Mouse (Mus musculus): ENCODE results near the gene Hs6st3.
A peak's percentile ranks its signal among the peaks of the same experiment; 100 is the strongest.

Hs6st3 gene

GRCm38 (mm10) chr14:119137906-119138785, at the start of gene Hs6st3:
Gene Hs6st3, plus strand, starts transcription at chr14:119138341.
- peak; percentile 29; the same call in 1 of the 2 replicates for ATAC-seq (ENCODE audit: low TSS enrichment)

GRCm38 (mm10) chr14:119098851-119099569, 39.1 kb upstream of the Hs6st3 start, which contains the start of gene Uggt2:
Gene Uggt2, minus strand, starts transcription at chr14:119099430.
- peak; percentile 95 for ATAC-seq (ENCODE audit: low TSS enrichment)

- ATAC-seq (ENCODE audit: low TSS enrichment) = peak; percentile 69
Measured at GRCm38 (mm10) chr14:119099570-119099891, 38.6 kb upstream of the Hs6st3 start.

GRCm38 (mm10) chr14:119107591-119107990, 30.6 kb upstream of the Hs6st3 start:
- no peak for ATAC-seq (ENCODE audit: low TSS enrichment)

GRCm38 (mm10) chr14:119108776-119109301, 29.3 kb upstream of the Hs6st3 start:
- ATAC-seq (ENCODE audit: low TSS enrichment) = no peak

- no peak for ATAC-seq (ENCODE audit: low TSS enrichment)
Measured at GRCm38 (mm10) chr14:119109776-119110218, 28.3 kb upstream of the Hs6st3 start.

GRCm38 (mm10) chr14:119112558-119112957, 25.6 kb upstream of the Hs6st3 start:
- peak; percentile 91 for ATAC-seq (ENCODE audit: low TSS enrichment)

GRCm38 (mm10) chr14:119123582-119123981, 14.6 kb upstream of the Hs6st3 start:
- peak; percentile 75 for ATAC-seq (ENCODE audit: low TSS enrichment)

GRCm38 (mm10) chr14:119124061-119124460, 14.1 kb upstream of the Hs6st3 start:
- peak; percentile 77 for ATAC-seq (ENCODE audit: low TSS enrichment)

- ATAC-seq (ENCODE audit: low TSS enrichment) = no peak
Measured at GRCm38 (mm10) chr14:119125840-119126239, 12.3 kb upstream of the Hs6st3 start.

GRCm38 (mm10) chr14:119127330-119127729, 10.8 kb upstream of the Hs6st3 start:
- no peak for ATAC-seq (ENCODE audit: low TSS enrichment)

- ATAC-seq (ENCODE audit: low TSS enrichment) = peak; percentile 94
Measured at GRCm38 (mm10) chr14:119137512-119137905, 632 bp upstream of the Hs6st3 start.

- no peak for ATAC-seq (ENCODE audit: low TSS enrichment)
Measured at GRCm38 (mm10) chr14:119138786-119139100, 602 bp downstream of the Hs6st3 start.

- no peak for ATAC-seq (ENCODE audit: low TSS enrichment)
Measured at GRCm38 (mm10) chr14:119139381-119139950, 1.3 kb downstream of the Hs6st3 start.

GRCm38 (mm10) chr14:119153088-119153487, 14.9 kb downstream of the Hs6st3 start:
- peak; percentile 67; the same call in 1 of the 2 replicates for ATAC-seq (ENCODE audit: low TSS enrichment)

GRCm38 (mm10) chr14:119193905-119194304, 55.8 kb downstream of the Hs6st3 start:
- peak; percentile 68 for ATAC-seq (ENCODE audit: low TSS enrichment)

- ATAC-seq (ENCODE audit: low TSS enrichment) = peak; percentile 74
Measured at GRCm38 (mm10) chr14:119203508-119203907, 65.4 kb downstream of the Hs6st3 start.

GRCm38 (mm10) chr14:119215576-119216309, 77.6 kb downstream of the Hs6st3 start:
- ATAC-seq (ENCODE audit: low TSS enrichment) = peak; percentile 81

GRCm38 (mm10) chr14:119227709-119228338, 89.7 kb downstream of the Hs6st3 start:
- ATAC-seq (ENCODE audit: low TSS enrichment) = peak; percentile 16; the same call in 1 of the 2 replicates

GRCm38 (mm10) chr14:119233598-119233997, 95.5 kb downstream of the Hs6st3 start:
- no peak for ATAC-seq (ENCODE audit: low TSS enrichment)

- ATAC-seq (ENCODE audit: low TSS enrichment) = peak; percentile 67
Measured at GRCm38 (mm10) chr14:119247131-119247530, 109.0 kb downstream of the Hs6st3 start.
